Mouse (Mus musculus) left cerebral cortex, adult 8-10 months (tissue): ENCODE results near the gene H2al1j. TPM values are rescaled to one million over a fixed set of nuclear protein-coding genes. Genes with fewer than 3 reads are reported as not detected.
"Not testable (repeated sequence)": the region's sequence is repeated elsewhere in the genome, so short reads cannot be mapped to it uniquely, and the experiment has no call there.

Experiments
- DNase-seq, 2 experiments: peaks; one replicate each; pipeline ENCODE4 v3.0.0; 2022; ENCODE audit warnings: low spot score in 2 of 2
- total RNA-seq, 4 experiments: library from RNA; stranded (reverse); gene quantifications; 2 replicates each; pipeline ENCODE4 v1.2.4; 2022

The H2al1j gene
- not detected for total RNA-seq

DNA sequence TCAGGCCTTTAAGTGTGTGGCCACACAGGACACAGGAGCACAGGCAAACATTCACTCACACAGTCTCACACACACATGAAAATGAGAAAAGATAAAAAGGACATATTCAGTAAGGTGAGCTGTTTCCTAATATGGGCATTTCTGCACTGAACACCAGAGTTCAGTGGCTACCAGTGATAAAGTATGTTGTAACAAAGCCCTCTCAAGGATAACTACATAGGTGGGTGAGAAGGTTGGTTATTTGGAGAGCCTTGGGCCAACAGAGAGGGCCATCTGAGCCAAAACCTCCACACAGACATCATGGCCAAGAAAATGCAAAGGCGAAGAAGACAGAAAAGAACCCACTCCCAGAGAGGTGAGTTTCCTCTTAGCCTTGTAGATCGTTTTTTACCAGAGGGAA is at the start of gene H2al1j:
Gene H2al1j (plus strand): TSS at position 301 of the 400 bp plus-strand sequence.
- not testable (repeated sequence) for DNase-seq

DNA sequence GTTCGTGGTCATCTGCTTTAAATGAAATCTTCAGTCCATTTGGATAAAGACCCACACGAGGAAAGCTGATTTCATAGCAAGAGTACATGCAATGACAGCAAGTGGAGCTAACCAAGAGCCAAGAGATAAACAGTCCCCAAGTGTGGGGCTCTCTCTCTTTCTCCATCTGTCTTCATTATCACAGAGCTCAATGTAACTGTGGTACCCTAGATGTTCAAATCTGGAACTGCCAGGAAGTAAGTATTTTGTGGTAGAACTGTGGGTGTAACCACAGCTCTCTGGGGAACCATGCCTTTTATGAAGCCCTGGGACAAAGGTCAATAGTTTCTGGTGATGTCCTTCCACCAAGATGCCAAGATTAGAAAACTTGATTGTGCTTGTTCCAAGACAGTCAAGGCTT is 46.9 kb upstream of the H2al1j start:
- no peak for DNase-seq

DNA sequence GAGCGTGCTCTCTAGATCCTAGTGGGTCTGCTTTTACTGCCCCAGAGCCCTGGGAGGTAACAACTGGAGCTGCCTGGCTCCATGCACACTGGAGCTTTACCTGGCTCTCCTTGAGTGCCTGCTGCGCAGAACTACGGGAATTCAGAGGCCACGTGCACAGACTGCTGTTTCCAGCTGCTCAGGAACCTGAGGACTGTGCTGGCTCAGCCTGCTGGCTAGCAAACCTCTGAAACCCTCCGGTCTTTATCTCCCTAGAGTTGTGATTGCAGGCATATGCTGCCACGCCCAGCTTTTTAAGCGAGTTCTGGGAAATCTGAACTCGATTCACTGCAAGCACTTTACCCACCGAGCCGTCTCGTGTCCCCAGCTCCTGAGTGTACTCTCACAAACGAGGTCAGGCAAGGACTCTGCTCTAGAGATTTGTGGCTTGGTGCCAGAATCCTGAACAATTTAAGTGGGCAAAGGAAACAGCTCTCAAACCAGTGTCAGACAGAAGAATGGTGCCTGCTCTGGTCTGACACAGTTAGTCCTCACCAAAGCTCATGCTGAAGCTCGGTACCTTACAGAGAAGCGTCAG is 39.2 kb upstream of the H2al1j start:
- DNase-seq: no peak

DNA sequence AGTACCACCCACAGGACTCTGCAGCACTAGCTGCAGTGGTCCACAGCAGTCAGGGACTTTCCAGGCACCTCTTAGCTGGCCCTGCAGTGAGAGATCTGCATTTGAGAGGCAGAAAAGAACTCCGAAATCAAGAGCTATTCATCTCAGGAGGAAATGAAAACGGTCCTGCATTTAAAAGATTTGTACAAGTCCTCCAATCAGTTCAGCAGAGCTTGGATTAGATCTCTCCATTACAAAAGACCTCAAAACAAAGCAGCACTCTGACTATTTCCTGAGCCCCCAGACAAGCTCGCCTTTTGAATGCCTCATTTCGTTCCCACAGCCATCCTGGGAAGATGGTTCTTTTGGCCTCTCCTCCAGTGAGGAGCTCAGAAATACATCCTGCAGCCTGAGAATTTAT is 38.4 kb upstream of the H2al1j start:
- DNase-seq: no peak

DNA sequence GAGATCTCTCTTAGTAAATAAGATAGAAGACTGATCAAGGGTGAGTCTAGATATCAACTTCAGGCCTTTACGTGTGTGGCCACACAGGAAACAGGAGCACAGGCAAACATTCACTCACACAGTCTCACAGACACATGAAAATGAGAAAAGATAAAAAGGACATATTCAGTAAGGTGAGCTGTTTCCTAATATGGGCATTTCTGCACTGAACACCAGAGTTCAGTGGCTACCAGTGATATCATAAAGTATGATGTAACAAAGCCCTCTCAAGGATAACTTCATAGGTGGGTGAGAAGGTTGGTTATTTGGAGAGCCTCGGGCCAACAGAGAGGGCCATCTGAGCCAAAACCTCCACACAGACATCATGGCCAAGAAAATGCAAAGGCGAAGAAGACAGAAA is 28.7 kb upstream of the H2al1j start, which contains the start of gene H2al1a:
Gene H2al1a (plus strand): TSS at position 301 of the 400 bp plus-strand sequence.
- not testable (repeated sequence) for DNase-seq

DNA sequence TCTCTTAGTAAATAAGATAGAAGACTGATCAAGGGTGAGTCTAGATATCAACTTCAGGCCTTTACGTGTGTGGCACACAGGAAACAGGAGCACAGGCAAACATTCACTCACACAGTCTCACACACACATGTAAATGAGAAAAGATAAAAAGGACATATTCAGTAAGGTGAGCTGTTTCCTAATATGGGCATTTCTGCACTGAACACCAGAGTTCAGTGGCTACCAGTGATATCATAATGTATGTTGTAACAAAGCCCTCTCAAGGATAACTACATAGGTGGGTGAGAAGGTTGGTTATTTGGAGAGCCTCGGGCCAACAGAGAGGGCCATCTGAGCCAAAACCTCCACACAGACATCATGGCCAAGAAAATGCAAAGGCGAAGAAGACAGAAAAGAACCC is 25.5 kb upstream of the H2al1j start, which contains the start of gene H2al1b:
Gene H2al1b (plus strand): TSS at position 301 of the 400 bp plus-strand sequence.
- DNase-seq: not testable (repeated sequence)

DNA sequence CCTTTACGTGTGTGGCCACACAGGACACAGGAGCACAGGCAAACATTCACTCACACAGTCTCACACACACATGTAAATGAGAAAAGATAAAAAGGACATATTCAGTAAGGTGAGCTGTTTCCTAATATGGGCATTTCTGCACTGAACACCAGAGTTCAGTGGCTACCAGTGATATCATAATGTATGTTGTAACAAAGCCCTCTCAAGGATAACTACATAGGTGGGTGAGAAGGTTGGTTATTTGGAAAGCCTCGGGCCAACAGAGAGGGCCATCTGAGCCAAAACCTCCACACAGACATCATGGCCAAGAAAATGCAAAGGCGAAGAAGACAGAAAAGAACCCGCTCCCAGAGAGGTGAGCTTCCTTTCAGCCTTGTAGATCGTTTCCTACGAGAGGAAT is 22.3 kb upstream of the H2al1j start, which contains the start of gene H2al1c:
Gene H2al1c (plus strand): TSS at position 301 of the 400 bp plus-strand sequence.
- DNase-seq: not testable (repeated sequence)

DNA sequence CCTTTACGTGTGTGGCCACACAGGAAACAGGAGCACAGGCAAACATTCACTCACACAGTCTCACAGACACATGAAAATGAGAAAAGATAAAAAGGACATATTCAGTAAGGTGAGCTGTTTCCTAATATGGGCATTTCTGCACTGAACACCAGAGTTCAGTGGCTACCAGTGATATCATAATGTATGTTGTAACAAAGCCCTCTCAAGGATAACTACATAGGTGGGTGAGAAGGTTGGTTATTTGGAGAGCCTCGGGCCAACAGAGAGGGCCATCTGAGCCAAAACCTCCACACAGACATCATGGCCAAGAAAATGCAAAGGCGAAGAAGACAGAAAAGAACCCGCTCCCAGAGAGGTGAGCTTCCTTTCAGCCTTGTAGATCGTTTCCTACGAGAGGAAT is 19.1 kb upstream of the H2al1j start, which contains the start of gene H2al1d:
Gene H2al1d (plus strand): TSS at position 301 of the 400 bp plus-strand sequence.
- not testable (repeated sequence) for DNase-seq

DNA sequence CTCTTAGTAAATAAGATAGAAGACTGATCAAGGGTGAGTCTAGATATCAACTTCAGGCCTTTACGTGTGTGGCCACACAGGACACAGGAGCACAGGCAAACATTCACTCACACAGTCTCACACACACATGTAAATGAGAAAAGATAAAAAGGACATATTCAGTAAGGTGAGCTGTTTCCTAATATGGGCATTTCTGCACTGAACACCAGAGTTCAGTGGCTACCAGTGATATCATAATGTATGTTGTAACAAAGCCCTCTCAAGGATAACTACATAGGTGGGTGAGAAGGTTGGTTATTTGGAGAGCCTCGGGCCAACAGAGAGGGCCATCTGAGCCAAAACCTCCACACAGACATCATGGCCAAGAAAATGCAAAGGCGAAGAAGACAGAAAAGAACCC is 16.0 kb upstream of the H2al1j start, which contains the start of gene H2al1e:
Gene H2al1e (plus strand): TSS at position 301 of the 400 bp plus-strand sequence.
- not testable (repeated sequence) for DNase-seq

DNA sequence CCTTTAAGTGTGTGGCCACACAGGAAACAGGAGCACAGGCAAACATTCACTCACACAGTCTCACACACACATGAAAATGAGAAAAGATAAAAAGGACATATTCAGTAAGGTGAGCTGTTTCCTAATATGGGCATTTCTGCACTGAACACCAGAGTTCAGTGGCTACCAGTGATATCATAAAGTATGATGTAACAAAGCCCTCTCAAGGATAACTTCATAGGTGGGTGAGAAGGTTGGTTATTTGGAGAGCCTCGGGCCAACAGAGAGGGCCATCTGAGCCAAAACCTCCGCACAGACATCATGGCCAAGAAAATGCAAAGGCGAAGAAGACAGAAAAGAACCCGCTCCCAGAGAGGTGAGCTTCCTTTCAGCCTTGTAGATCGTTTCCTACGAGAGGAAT is 12.8 kb upstream of the H2al1j start, which contains the start of gene H2al1f:
Gene H2al1f (plus strand): TSS at position 301 of the 400 bp plus-strand sequence.
- DNase-seq: not testable (repeated sequence)

DNA sequence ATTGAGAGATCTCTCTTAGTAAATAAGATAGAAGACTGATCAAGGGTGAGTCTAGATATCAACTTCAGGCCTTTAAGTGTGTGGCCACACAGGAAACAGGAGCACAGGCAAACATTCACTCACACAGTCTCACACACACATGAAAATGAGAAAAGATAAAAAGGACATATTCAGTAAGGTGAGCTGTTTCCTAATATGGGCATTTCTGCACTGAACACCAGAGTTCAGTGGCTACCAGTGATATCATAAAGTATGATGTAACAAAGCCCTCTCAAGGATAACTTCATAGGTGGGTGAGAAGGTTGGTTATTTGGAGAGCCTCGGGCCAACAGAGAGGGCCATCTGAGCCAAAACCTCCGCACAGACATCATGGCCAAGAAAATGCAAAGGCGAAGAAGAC is 9.7 kb upstream of the H2al1j start, which contains the start of gene H2al1g:
Gene H2al1g (plus strand): TSS at position 301 of the 400 bp plus-strand sequence.
- DNase-seq: not testable (repeated sequence)

DNA sequence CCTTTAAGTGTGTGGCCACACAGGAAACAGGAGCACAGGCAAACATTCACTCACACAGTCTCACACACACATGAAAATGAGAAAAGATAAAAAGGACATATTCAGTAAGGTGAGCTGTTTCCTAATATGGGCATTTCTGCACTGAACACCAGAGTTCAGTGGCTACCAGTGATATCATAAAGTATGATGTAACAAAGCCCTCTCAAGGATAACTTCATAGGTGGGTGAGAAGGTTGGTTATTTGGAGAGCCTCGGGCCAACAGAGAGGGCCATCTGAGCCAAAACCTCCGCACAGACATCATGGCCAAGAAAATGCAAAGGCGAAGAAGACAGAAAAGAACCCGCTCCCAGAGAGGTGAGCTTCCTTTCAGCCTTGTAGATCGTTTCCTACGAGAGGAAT is 6.4 kb upstream of the H2al1j start, which contains the start of gene H2al1h:
Gene H2al1h (plus strand): TSS at position 301 of the 400 bp plus-strand sequence.
- DNase-seq: not testable (repeated sequence)

DNA sequence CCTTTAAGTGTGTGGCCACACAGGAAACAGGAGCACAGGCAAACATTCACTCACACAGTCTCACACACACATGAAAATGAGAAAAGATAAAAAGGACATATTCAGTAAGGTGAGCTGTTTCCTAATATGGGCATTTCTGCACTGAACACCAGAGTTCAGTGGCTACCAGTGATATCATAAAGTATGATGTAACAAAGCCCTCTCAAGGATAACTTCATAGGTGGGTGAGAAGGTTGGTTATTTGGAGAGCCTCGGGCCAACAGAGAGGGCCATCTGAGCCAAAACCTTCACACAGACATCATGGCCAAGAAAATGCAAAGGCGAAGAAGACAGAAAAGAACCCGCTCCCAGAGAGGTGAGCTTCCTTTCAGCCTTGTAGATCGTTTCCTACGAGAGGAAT is 3.3 kb upstream of the H2al1j start, which contains the start of gene H2al1i:
Gene H2al1i (plus strand): TSS at position 301 of the 400 bp plus-strand sequence.
- not testable (repeated sequence) for DNase-seq

DNA sequence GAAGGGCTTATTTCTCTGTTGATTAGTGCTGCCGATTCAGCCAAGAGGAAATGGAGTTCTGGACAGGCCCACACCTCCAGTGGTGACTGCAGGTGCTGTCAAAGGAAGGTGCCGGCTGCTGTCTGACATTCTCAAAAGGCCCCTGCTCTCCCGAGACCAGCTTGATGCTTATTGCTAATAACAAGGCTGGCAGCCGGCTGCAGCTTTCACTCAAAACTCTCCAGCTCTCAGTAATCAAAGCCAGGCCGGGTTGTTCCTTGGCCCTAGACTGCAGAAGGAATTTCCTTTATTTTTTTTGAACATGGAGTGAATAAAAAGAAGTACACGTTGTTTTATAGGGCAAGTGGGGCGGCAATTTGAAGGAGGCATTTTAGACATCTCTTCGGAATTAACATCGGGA is 18.1 kb downstream of the H2al1j start:
- no peak for DNase-seq

DNA sequence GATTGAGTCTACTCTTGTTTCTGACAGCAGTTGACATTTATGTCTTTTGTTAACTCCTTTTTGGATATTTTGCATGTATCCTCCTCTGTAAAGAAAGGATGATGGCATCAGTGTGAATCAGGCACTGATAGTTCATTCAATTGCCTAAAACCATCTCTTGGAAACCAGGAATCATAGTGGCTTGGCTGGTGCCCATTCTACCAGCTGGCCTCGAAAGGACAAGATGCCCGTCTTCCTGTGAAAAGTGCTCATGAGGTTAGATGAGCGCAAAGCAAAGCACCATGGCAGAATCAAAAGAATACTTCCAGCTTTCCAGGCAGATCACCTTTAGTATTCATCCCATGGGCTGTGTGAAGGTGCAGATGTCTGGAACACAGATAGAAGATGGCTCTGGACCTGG is 19.1 kb downstream of the H2al1j start:
- DNase-seq: no peak

DNA sequence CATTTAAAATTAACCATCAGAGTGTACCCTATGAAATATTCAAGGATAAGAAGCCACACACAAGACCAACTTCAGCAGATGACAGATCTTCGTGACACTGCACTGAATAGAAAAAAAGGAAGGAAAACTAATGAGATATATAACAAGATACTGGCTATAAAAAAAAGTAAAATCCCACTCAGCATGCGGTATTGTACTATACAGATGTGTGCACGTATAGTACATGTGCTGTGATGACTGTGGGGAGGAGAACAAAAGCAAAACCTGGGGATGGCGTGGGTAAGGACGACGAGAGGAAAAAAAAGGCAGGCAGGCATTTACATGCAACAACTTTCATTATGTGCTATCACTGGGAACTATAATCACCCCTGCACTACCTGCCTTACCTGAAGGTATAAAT is 33.2 kb downstream of the H2al1j start:
- DNase-seq: no peak

DNA sequence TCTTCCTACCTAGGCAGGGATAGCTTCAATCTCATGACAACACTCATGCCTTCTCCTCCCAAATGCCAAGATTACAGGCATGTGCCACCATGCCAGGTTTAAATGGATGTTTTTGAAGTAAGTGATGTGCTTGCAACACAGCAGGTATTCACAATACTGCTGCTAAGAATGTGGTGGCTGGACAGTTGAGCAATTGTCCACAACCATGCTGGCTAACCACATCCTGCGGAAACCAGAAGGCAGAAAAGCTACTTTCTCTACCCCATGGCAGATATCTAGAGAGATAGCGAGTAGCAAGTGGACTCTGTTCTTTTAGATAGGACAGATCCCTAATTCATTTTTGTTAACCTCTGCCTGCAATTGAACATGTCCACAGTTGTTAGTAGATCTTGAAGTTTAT is 33.6 kb downstream of the H2al1j start:
- DNase-seq: no peak

DNA sequence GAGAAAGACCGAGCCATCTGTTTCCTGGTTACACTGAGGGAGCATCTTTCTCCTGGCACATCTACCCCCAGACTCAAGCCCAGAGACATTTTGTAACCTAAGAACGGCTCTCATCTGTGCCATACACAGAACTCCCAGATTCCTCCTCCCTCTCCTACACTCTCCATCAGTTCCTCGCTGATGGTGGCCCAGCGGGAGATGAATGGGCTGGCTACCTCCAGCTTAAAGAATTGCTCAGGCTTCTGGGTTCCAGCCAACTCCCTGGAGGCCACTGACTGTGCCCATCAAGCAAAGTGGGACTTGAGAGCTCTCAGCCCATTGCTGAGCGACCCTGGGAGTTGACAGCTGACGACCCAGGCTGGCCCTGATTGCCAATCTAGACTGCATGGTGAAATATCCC is 36.3 kb downstream of the H2al1j start:
- DNase-seq: no peak

DNA sequence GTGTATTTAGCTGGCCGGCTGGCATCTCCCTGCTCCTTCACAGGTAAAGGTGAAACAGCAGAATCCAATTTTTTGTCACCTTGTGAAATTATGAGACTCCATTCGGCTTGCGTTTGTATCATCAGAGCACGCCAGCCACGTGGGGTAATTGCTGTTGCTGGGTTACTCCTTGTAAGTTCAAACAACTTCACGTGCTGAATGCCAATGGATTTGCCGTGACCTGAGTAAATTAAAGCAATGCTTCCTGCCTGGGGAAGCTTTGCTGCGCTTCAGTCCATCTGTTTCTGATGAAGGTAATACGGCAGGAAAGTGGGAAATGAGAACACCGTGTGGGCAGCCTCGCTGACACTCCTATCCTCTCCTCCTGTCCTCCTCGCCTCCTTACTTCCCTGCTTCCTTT is 37.5 kb downstream of the H2al1j start:
- no peak for DNase-seq
